Mouse (Mus musculus): ENCODE results near the gene Kif5a.

- TF ChIP-seq CTCF (IDR thresholded peaks at IDR 0.05; ENCODE audit: low read depth, low read length): no peak
- no peak for TF ChIP-seq GATA1 (IDR thresholded peaks at IDR 0.05; ENCODE audit: borderline replicate concordance, low read length)
Observed at GRCm38 (mm10) chr10:127279730-127280129, 16.6 kb upstream of the Kif5a start.
